Mouse (Mus musculus) midbrain, embryonic 13.5 days (tissue): ENCODE measurements at regions not wholly inside any gene's neighbourhood (a gene's known extent, or its start where the extent isn't known, plus 50 kb on each side); places are given as distances from the start of the nearest gene placed in this dataset.

Source experiments
- ATAC-seq: fragments of 200-750 bp; cut with Nextera tagmentation; 2 replicates; pipeline ENCODE4 v1.8.0; 2017; ENCODE audit warnings: mild to moderate bottlenecking, moderate TSS enrichment, moderate library complexity
- H3K27ac ChIP-seq: fragments of 300-500 bp; sonication (generic); 2 replicates; pipeline ENCODE4 v1.5.1; 2015; ENCODE audit warnings: inconsistent platforms, mild to moderate bottlenecking, moderate library complexity
- H3K27me3 ChIP-seq: fragments of 300-500 bp; sonication (generic); 2 replicates; pipeline ENCODE4 v1.6.1; 2015; ENCODE audit warnings: mild to moderate bottlenecking, inconsistent platforms
- H3K36me3 ChIP-seq: fragments of 300-500 bp; sonication (generic); 2 replicates; pipeline ENCODE4 v1.6.1; 2015; ENCODE audit warnings: mild to moderate bottlenecking, inconsistent platforms
- H3K4me1 ChIP-seq: fragments of 300-500 bp; sonication (generic); replicated peaks from 2 replicates; pipeline ENCODE4 v1.6.1; 2015; ENCODE audit warnings: inconsistent platforms
- H3K4me2 ChIP-seq: fragments of 300-500 bp; sonication (generic); replicated peaks from 2 replicates; pipeline ENCODE4 v1.6.1; 2015; ENCODE audit warnings: moderate library complexity, mild to moderate bottlenecking, inconsistent platforms
- H3K4me3 ChIP-seq: fragments of 300-500 bp; sonication (generic); replicated peaks from 2 replicates; pipeline ENCODE4 v1.5.1; 2015; ENCODE audit warnings: mild to moderate bottlenecking, inconsistent platforms
- H3K9ac ChIP-seq: fragments of 300-500 bp; sonication (generic); replicated peaks from 2 replicates; pipeline ENCODE4 v1.6.1; 2015; ENCODE audit warnings: mild to moderate bottlenecking, inconsistent platforms
- H3K9me3 ChIP-seq: fragments of 300-500 bp; sonication (generic); 2 replicates; pipeline ENCODE4 v1.6.1; 2016; ENCODE audit warnings: mild to moderate bottlenecking, inconsistent platforms
- WGBS: fragments of 180-500 bp; shearing (Covaris S2); methylation state at CpG from one replicate; pipeline ENCODE4 v1.1.7; 2015; 5-methylcytosine and 5-hydroxymethylcytosine counted together

GRCm38 (mm10) chr19:54685147-54685546, 441.9 kb downstream of the Gpam start:
- H3K9me3 ChIP-seq: no peaks in the 10 kb centered on the region
- 82% methylated on average over 4 of the region's 4 CpGs for WGBS

More at GRCm38 (mm10) chr19:54685147-54685546, 441.9 kb downstream of the Gpam start:
- Histone ChIP-seq H3K4me1 (no peaks in the 10 kb centered on the region), H3K27me3 (no peaks in the 10 kb centered on the region), H3K36me3 (no peaks in the 10 kb centered on the region), H3K4me2 (no peak overlapping the region), H3K27ac (no peak overlapping the region), H3K4me3 (no peak overlapping the region), H3K9ac (no peak overlapping the region)
- no peak for ATAC-seq
